Mouse (Mus musculus) megakaryocyte progenitor cell, adult 5-6 weeks (primary cell): ENCODE data around the gene Depdc1b. TPM values are rescaled to one million over a fixed set of nuclear protein-coding genes. Genes with fewer than 3 reads are reported as not detected.

Experiments used
- ATAC-seq: replicated peaks from 2 replicates; pipeline ENCODE4 v1.8.0; 2016; ENCODE audit warnings: mild to moderate bottlenecking, moderate TSS enrichment, inconsistent platforms; ENCODE audit not compliant: poor library complexity
- total RNA-seq, 2 experiments: library from RNA; stranded (forward) in 1 of 2; stranded (reverse) in 1 of 2; fragments of 157-497, 149-512 nt in 1 of 2; fragments of 200-1000 nt in 1 of 2; gene quantifications; 2 replicates each; pipeline versions ENCODE4 v1.2.3 to v1.2.4; 2015 to 2017

The Depdc1b gene
- total RNA-seq, 2 experiments from 2014 or later = 26.4 to 28.8 TPM

GRCm38 (mm10) chr13:108349624-108350023, 33.5 kb downstream of the Depdc1b start:
- ATAC-seq = no peak

DNA sequence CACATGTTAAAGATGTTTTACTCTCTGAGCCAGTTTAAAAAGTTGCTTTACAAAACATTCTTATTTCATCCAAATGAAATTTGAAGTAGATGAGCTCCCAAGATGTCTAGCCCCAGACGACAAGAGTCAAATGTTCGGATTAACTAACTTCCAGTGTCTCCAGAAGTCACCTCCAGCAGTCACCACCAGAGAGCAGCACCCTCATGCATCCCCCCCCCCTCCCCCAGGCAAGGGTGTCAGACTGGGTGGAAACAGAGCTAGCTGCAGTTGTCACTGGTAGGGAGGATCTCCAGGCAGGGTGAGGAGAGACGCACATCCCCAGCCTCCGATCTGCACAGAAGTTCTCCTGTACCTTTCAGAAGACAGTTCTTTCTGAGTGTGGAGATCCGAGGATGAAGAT, 37.6 kb downstream of the Depdc1b start:
- no peak; the same call in 1 of the 2 replicates for ATAC-seq

- no peak for ATAC-seq
These were observed 38.8 kb downstream of the Depdc1b start for GRCm38 (mm10) chr13:108354804-108355552.

DNA sequence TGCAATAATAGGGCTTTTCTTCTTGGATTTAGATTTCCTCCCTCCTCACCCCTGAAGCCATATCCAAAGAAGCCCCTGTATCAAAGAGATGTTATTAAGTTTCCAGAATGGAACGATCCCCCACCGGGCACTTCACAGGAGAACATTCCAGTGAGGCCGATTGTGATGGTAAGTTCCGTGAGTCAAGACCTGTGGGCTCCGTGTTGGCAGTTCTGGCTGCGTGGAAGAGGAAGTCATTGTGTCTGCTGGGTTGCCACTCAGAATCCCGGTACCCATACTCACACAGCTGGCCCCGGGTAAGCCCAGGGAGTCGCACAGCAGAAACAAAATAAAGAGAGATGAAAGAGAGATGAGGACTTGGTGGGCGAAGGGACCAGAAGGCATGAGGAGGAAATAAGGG, 41.2 kb downstream of the Depdc1b start:
- ATAC-seq = no peak

DNA sequence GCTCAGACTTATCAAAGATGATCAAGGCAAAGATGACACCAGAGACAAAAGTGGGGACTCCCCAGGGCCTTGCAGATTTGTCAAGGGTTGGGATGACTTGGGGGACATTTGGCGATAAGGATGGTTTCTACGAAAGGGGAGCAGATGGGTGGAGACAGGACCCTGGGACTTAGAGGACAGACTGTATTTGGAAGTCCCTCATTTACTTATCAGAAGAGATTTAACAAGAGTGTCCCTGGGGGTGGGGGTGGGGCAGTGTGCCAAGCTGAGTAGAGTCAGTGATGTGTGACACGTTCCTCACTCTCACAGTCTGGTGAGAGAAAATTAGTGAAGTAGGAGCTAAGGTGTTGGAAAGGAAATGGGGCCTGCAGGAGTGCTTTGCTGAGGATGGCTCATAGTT, 42.1 kb downstream of the Depdc1b start:
- ATAC-seq = no peak

- no peak for ATAC-seq
These were observed 51.4 kb downstream of the Depdc1b start for GRCm38 (mm10) chr13:108367496-108367895.

GRCm38 (mm10) chr13:108370241-108370941, 54.3 kb downstream of the Depdc1b start:
- peak; percentile 31; the same call in 1 of the 2 replicates for ATAC-seq

DNA sequence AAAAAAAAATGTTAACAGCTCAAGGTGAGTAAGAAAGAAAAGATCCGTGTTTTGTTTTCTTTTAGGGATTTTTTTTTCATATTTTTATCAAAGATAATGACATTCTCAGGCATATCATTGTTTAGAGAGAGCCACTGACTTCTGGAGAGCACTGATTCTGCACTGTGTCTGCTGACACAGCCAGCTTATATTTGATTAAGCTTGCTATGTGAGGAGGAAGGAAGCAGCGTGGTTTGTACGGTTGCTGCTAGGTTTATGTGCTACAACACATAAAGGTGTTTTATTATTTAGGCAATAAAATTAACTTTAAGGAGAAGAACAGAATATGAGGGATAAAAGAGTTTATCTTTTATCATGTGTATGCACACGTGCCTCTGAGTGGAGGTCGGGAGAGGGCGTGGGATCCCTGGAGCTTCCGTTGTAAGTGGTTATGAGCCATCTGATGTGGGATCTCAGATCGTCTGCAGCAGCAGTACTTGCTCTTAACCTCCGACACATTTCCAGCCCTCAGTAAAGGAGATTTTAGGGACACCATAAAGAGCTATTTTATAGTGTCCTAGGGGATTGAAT, 55.3 kb downstream of the Depdc1b start:
- ATAC-seq = peak; percentile 55

- no peak for ATAC-seq
These were observed 57.1 kb downstream of the Depdc1b start for GRCm38 (mm10) chr13:108373231-108373630.

GRCm38 (mm10) chr13:108376637-108377036, 60.5 kb downstream of the Depdc1b start:
- ATAC-seq = peak; percentile 65

DNA sequence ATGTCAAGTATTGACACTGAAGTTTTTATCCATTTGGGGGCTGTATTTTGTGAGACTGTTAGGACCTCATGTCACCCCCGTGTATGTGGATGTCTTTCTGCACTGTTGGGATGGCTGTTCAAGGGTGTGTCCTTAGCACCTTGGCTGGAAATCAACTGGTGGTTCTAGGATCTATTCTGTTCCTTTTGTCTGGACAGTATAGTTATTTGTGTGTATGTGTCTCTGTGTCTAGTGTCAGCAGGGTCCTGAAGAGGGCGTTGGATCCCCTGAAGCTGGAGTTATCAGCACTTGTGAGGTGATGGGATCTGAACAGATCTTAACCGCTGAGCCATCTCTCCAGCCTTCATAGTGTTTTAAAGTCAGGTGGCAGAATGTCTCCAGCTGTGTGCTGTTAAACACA, 65.0 kb downstream of the Depdc1b start:
- no peak for ATAC-seq

GRCm38 (mm10) chr13:108383051-108383450, 66.9 kb downstream of the Depdc1b start:
- ATAC-seq = no peak

- no peak for ATAC-seq
These were observed 69.9 kb downstream of the Depdc1b start for GRCm38 (mm10) chr13:108386058-108386457.

DNA sequence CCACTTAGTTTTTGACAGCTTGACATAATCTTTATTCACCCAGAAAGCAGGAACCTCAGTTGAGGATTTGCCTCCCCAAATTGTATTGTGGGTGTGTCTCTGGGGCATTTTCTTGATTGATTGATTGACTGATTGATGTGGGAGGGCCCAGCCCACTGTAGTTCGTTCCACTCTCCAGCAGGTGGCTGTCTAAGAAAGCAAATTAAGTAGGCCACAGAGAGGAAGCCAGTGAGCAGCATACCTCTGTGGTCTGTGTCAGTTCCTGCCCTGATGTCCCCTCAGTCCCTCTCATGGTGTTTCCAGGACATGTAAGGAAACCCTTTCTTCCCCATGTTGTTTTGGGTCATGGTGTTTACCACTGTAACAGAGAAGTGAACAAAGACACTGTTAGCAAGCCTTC, 74.4 kb downstream of the Depdc1b start:
- peak; percentile 99 for ATAC-seq

- ATAC-seq = no peak
These were observed 87.1 kb downstream of the Depdc1b start for GRCm38 (mm10) chr13:108403197-108403596.

DNA sequence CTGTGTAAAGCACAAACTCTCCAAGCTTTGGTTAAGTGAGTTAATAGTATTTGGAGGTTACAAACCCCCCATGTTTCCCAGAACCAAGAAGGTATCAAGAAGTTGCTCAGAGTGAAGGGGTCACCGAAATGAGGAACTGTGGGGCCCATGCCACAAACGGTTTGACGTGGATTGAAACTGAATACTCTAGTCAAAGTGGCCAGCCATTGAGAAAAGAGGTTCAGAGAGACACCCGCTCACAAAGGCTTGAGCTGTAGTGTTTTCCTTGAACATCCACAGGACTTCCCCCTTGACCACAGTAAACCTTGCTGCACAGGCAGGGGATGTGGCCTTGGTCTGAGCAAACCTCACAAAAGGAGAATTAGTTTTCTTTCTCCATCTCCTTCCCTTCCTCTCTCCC, 88.2 kb downstream of the Depdc1b start:
- ATAC-seq = peak; percentile 83

DNA sequence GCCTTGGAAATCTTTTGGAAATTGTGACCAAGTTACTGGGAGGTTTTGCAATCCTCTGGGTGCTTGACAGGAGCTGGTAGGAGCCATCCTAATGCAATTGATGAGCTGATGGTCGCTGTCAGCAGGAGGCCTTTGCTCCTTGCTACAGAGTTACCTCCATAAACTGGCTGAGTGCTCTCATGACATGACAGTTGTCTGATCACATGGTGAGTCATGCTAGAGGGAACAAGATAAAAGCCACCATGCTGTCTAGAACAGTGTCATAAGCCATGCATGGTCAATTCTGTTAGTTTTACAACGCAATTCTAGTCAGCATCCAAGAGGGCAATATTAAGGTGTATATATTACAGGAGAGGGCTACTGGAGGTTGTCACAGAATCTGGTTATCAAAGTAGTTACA, 99.3 kb downstream of the Depdc1b start:
- no peak for ATAC-seq

GRCm38 (mm10) chr13:108418741-108419507, 102.8 kb downstream of the Depdc1b start:
- no peak for ATAC-seq

- ATAC-seq = no peak
These were observed 110.2 kb downstream of the Depdc1b start for GRCm38 (mm10) chr13:108426322-108426721.

- no peak for ATAC-seq
These were observed 112.7 kb downstream of the Depdc1b start for GRCm38 (mm10) chr13:108428809-108429208.

DNA sequence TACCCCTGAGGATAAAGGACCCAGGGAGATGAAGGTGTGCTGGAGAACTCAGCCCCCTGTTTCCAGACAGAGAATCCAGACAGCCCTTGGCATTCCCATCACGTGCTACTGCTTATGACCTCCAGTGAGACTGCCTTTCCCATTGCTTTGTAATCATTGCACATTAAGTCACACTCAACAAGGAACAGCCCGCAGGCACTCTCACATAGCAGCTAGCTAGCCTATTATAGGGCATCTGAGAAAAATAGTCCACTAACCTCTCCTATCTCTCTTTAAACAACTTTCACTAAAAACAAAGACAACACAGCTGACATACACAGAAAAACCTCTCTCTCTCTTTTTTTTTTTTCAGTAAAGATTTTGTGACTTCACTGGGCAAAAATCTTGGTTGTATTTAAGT, 113.5 kb downstream of the Depdc1b start:
- no peak for ATAC-seq
